ENCODE assay signal across 11 mouse cellular contexts in the genomic region with DNA sequence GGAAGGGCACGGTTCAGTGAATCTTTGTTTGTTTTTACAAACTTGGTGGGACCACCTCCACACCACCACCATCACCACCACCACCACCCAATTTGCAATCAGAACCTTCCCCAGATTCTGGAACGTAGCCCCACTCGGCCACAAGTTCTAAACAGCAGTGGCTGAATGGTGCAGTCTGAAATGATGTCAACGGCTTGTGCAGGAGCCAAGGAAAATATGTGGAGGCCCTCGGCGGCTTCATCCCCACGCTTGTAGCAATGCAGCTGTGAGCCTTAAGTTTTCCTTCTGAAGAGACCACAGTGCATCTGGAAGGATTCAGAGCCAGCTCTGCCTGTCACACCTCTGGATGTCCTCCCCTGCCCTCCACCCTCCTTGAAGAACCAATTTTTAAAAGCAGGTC.
DNase-seq lines count a peak whose midpoint lies in the region; ATAC-seq and TF ChIP-seq lines count a peak whose summit lies in the region.
"Had no signal": no experiment of that assay in that cellular context is flagged by ENCODE, and none has a peak within 500 bp of the region (broad histone marks: within the 10 kb centered on the region; RNA-seq: fewer than 3 reads in every experiment).

No protein-coding gene starts in this region.

- H3K9ac ChIP-seq in limb, embryonic 12.5 days (replicated peaks) = no peak overlapping the region
- H3K9ac ChIP-seq in hindbrain, postnatal 0 days (replicated peaks; ENCODE audit: low read length) = no peak overlapping the region
- H3K9ac ChIP-seq: neural tube, embryonic 12.5 days had no signal

- H3K4me3 ChIP-seq in limb, embryonic 12.5 days (replicated peaks) = no peak overlapping the region
- no peak overlapping the region for H3K4me3 ChIP-seq in hindbrain, postnatal 0 days (ENCODE audit: low read length)
- H3K4me3 ChIP-seq: neural tube, embryonic 12.5 days had no signal

- H3K4me1 ChIP-seq in limb, embryonic 12.5 days (replicated peaks) = peaks cover 55% of the 10 kb centered on the region
- no peaks in the 10 kb centered on the region for H3K4me1 ChIP-seq in hindbrain, postnatal 0 days (ENCODE audit: insufficient read depth, low read length)

- peak overlapping the region; percentile 76 for H3K27ac ChIP-seq in limb, embryonic 12.5 days
- H3K27ac ChIP-seq in hindbrain, postnatal 0 days = no peak overlapping the region
- H3K27ac ChIP-seq: neural tube, embryonic 12.5 days had no signal

- peak; percentile 23 for DNase-seq in urinary bladder, postnatal 14 days (ENCODE audit: low spot score)
- DNase-seq in urinary bladder, postnatal 10 days (ENCODE audit: low spot score) = no peak
- DNase-seq in heart, adult 9 months (ENCODE audit: low spot score in 2 of 2) = peak; percentile 71 to 81
- DNase-seq in hindbrain, postnatal 0 days (ENCODE audit: low spot score) = no peak
- no peak for DNase-seq in cerebellum, adult 18-20 months
- DNase-seq: thymus, postnatal 25 days had no signal

- H3K9me3 ChIP-seq in limb, embryonic 12.5 days = no peaks in the 10 kb centered on the region
- H3K9me3 ChIP-seq in hindbrain, postnatal 0 days (ENCODE audit: low read length) = no peaks in the 10 kb centered on the region
- H3K9me3 ChIP-seq: neural tube, embryonic 12.5 days had no signal

- no peak for ATAC-seq in limb, embryonic 12.5 days (ENCODE audit: insufficient number of reproducible peaks, insufficient read depth, low FRiP score, low TSS enrichment, low read depth)
- ATAC-seq in hindbrain, postnatal 0 days = no peak
- ATAC-seq in megakaryocyte, adult 5-6 weeks (ENCODE audit: poor library complexity, severe bottlenecking) = no peak
- ATAC-seq: inflammation-experienced regulatory T-cells, adult 6 months had no signal

- H3K27me3 ChIP-seq in limb, embryonic 12.5 days = no peaks in the 10 kb centered on the region
- no peaks in the 10 kb centered on the region for H3K27me3 ChIP-seq in hindbrain, postnatal 0 days (ENCODE audit: insufficient read depth, low read length)
- H3K27me3 ChIP-seq: neural tube, embryonic 12.5 days had no signal

- no peaks in the 10 kb centered on the region for H3K36me3 ChIP-seq in limb, embryonic 12.5 days
- H3K36me3 ChIP-seq in hindbrain, postnatal 0 days (ENCODE audit: insufficient read depth, low read length) = no peaks in the 10 kb centered on the region
- H3K36me3 ChIP-seq: G1E; neural tube, embryonic 12.5 days had no signal

- 70% methylated on average over 7 of the region's 7 CpGs for WGBS in limb, embryonic 12.5 days
- WGBS in hindbrain, postnatal 0 days = 73% methylated on average over 7 of the region's 7 CpGs

- H3K4me2 ChIP-seq in limb, embryonic 12.5 days = no peak overlapping the region; the same call in 1 of the 2 replicates
- H3K4me2 ChIP-seq in hindbrain, postnatal 0 days (ENCODE audit: low read depth, low read length) = no peak overlapping the region
- H3K4me2 ChIP-seq: neural tube, embryonic 12.5 days had no signal

- TF ChIP-seq CTCF in hindbrain, postnatal 0 days (IDR thresholded peaks at IDR 0.05; ENCODE audit: low read depth) = no peak

Comparison
In these comparisons a context has a peak if more than half of its experiments do, and no peak if none do; other contexts are left out.
1. DNase-seq: peak in urinary bladder, postnatal 14 days (single experiment) and heart, adult 9 months (2 of 2); none in urinary bladder, postnatal 10 days (single experiment), hindbrain, postnatal 0 days (single experiment) and cerebellum, adult 18-20 months (0 of 2).